Mouse (Mus musculus): ENCODE data around the gene Snx20. TPM values are rescaled to one million over a fixed set of nuclear protein-coding genes. Genes with fewer than 3 reads are reported as not detected.

Gene Snx20
- 2.3 and 2.9 TPM in 2 replicates for polyA plus RNA-seq (2015; fragmentation: Nextera tagmentation; extraction: Ambion mirVana)

DNA sequence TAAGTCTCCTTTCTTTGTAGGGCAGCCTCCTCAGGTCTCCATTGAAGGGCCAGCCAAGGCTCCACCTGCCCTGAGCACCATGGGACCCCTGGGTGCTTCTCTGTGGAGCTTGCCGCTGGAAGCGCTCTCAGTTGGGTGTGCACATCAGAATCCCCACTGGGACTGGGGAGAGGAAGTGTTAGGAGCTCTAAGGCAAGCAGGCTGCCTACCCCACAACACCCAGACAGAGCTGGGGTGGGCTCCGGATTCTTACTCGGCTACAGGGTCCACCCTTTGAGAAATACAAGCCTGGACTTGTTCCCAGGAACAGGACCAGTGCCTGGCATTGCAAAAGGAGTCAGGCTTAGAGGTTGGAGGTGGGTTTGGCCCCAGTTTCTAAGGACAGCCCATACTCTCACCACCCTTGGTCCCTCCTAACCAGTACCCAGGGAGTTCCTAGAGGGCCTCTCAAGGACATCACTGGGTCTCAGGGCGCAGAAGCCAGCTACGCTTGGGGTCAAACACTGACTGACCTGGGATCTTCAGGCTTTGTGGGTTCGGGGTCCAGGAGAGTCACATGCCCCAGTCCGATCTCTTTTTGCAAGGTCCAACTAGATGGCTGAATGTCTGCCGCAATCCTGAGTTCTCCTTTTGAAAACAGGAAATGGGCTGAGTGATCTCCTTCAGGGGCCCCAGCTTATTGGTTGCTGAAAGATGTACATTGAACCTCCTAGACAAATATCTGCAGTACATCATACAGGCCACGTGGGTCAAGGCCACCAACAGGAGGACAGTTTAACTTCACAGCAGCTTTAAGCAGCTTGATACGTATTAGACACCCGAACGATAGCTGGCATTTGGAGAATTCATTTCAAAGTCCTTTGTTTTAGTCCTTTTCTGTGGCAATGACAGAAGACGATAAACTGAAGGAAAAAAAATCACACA is at the start of gene Snx20:
Gene Snx20, minus strand, starts transcription at position 655 of the 924 bp plus-strand sequence.
- ATAC-seq (replicated peaks; ENCODE audit: insufficient number of reproducible peaks, insufficient read depth, low FRiP score, low read depth) = no peak
- H3K9ac ChIP-seq = no peak within 1 kb of the TSS
- 0 out of 2 replicates have a peak within 1 kb of the TSS, but pooled peaks have one; percentile 23 for H3K27ac ChIP-seq
- no peaks in the 10 kb centered on the region for H3K27me3 ChIP-seq
- H3K36me3 ChIP-seq = no peaks in the 10 kb centered on the region
- H3K4me3 ChIP-seq = peak within 1 kb of the TSS; percentile 33
- H3K9me3 ChIP-seq (replicated peaks) = no peaks in the 10 kb centered on the region
- 69% methylated on average over 14 of the region's 14 CpGs for WGBS
- H3K4me1 ChIP-seq (replicated peaks) = 0 out of 2 replicates have a peak, but pooled peaks cover 4% of the 10 kb centered on the region
- peak within 1 kb of the TSS; percentile 10; the same call in 1 of the 2 replicates for H3K4me2 ChIP-seq

DNA sequence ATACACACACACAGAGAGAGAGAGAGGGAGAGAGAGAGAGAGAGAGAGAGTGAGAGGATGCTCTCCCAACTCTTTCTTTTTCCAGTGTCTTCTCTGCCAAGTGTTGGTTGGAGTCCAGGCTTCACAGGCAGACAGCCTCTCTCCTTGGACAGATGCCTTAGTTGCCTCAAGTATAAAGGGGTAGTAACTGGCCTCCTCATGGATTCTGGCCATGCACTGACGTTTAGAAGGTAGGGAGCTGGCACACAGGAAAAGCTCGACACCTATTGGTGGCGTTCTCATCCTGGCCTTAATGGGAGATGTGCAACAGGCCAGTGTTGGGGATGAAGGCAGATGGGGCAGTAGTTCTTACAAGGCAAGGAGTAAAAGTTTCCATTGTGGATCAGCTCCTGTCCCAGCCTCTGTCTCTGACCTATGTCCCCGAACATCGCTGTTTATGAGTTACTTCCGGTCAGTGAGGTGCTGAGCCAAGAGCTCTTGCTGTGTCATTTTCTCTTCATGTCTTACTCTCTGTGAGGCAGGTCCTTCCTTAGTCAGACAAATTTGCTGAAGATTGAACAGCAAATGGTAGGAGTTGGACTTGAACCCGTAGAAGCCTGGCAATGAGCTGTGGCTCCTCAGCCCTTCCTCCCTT is 47.8 kb upstream of the Snx20 start:
- no peak overlapping the region for H3K27ac ChIP-seq
- peaks cover 4% of the 10 kb centered on the region; the same call in 1 of the 2 replicates for H3K4me1 ChIP-seq (replicated peaks)
- H3K9me3 ChIP-seq (replicated peaks) = no peaks in the 10 kb centered on the region
- H3K36me3 ChIP-seq = no peaks in the 10 kb centered on the region
- WGBS = 75% methylated on average over 7 of the region's 7 CpGs
- no peak overlapping the region for H3K9ac ChIP-seq
- no peak for ATAC-seq (replicated peaks; ENCODE audit: insufficient number of reproducible peaks, insufficient read depth, low FRiP score, low read depth)
- H3K27me3 ChIP-seq = no peaks in the 10 kb centered on the region
- no peak overlapping the region for H3K4me2 ChIP-seq
- H3K4me3 ChIP-seq = no peak overlapping the region

GRCm38 (mm10) chr8:88681046-88681445 is 45.1 kb upstream of the Snx20 start:
- Histone ChIP-seq H3K4me3 (no peak overlapping the region), H3K4me2 (no peak overlapping the region), H3K27ac (no peak overlapping the region), H3K36me3 (no peaks in the 10 kb centered on the region), H3K9ac (no peak overlapping the region), H3K27me3 (no peaks in the 10 kb centered on the region), H3K4me1 (replicated peaks) (no peaks in the 10 kb centered on the region; the same call in 1 of the 2 replicates), H3K9me3 (replicated peaks) (no peaks in the 10 kb centered on the region)
- no peak for ATAC-seq (replicated peaks; ENCODE audit: insufficient number of reproducible peaks, insufficient read depth, low FRiP score, low read depth)
- 82% methylated on average over 8 of the region's 8 CpGs for WGBS

GRCm38 (mm10) chr8:88680566-88680965 is 44.6 kb upstream of the Snx20 start:
- Histone ChIP-seq H3K27me3 (no peaks in the 10 kb centered on the region), H3K27ac (no peak overlapping the region), H3K4me3 (no peak overlapping the region), H3K9me3 (replicated peaks) (no peaks in the 10 kb centered on the region), H3K4me2 (no peak overlapping the region), H3K9ac (no peak overlapping the region), H3K4me1 (replicated peaks) (no peaks in the 10 kb centered on the region; the same call in 1 of the 2 replicates), H3K36me3 (no peaks in the 10 kb centered on the region)
- ATAC-seq (replicated peaks; ENCODE audit: insufficient number of reproducible peaks, insufficient read depth, low FRiP score, low read depth) = no peak
- 86% methylated on average over 2 of the region's 2 CpGs for WGBS

GRCm38 (mm10) chr8:88677071-88677470 is 41.1 kb upstream of the Snx20 start:
- H3K36me3 ChIP-seq = no peaks in the 10 kb centered on the region
- H3K9me3 ChIP-seq (replicated peaks) = no peaks in the 10 kb centered on the region
- H3K27ac ChIP-seq = no peak overlapping the region
- WGBS = 81% methylated on average over 8 of the region's 8 CpGs
- no peaks in the 10 kb centered on the region for H3K4me1 ChIP-seq (replicated peaks)
- no peak overlapping the region for H3K9ac ChIP-seq
- no peak for ATAC-seq (replicated peaks; ENCODE audit: insufficient number of reproducible peaks, insufficient read depth, low FRiP score, low read depth)
- H3K4me2 ChIP-seq = no peak overlapping the region
- H3K27me3 ChIP-seq = no peaks in the 10 kb centered on the region
- H3K4me3 ChIP-seq = no peak overlapping the region

DNA sequence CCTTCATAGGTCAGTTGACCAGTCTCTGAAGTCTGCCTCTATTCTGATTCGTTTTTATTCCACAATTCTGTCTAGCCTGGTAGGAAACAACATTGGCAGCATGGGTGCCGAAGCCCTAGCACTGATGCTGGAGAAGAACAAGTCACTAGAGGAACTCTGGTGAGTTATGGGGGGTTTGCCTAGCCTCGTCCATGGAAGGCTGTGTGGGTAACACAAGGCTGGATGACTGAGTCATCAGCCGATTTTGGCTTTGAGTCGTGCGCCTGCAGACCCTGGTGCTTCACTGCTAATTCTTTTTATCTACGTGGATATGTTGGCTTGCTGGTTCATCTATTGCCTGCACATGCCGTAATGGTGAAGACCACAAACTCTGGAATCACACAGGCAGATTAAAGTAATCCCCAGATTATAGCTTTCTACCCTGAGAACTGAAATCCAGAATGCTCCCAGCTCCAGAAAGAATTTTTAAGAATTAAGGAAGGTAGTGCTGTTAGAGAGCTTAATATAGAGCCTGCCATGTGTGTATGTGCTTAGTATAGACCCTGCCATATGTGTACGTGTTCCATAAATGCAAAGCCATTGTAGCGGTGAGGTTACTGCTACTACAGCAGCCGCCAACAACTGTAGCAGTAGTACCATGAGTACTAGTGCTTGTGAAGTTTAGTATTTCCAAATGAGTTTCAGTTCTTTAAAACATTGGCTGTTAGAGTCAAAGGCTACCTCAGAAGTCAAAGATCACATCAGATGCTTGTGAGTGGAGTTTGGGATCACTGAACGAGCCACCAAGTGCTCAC is 39.6 kb upstream of the Snx20 start:
- Histone ChIP-seq H3K27me3 (no peaks in the 10 kb centered on the region), H3K36me3 (no peaks in the 10 kb centered on the region), H3K9me3 (replicated peaks) (no peaks in the 10 kb centered on the region), H3K4me2 (no peak overlapping the region), H3K4me1 (replicated peaks) (no peaks in the 10 kb centered on the region), H3K4me3 (no peak overlapping the region), H3K27ac (no peak overlapping the region), H3K9ac (no peak overlapping the region)
- no peak for ATAC-seq (replicated peaks; ENCODE audit: insufficient number of reproducible peaks, insufficient read depth, low FRiP score, low read depth)
- WGBS = 80% methylated on average over 12 of the region's 12 CpGs

DNA sequence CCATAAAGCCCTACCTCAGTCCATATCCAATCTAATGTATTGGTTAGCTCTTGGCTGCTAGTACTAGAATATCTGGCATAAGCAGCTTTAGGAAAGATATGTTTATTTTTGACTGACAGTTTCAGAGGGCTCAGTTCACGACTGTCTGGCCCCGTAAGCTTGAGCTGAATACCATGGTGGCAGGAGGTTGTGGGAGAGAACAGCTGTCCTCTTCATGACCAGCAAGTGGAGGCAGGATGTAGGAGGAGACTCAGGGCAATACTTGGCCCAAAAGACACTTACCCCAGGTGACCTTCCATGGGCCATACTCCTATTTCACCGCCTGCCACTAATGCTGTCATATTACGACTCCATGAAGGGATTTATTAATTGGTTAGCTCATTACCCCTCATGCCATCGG is 37.9 kb upstream of the Snx20 start:
- Histone ChIP-seq H3K36me3 (no peaks in the 10 kb centered on the region), H3K27me3 (no peaks in the 10 kb centered on the region), H3K27ac (no peak overlapping the region), H3K9ac (no peak overlapping the region), H3K4me2 (no peak overlapping the region), H3K4me3 (no peak overlapping the region), H3K9me3 (replicated peaks) (no peaks in the 10 kb centered on the region), H3K4me1 (replicated peaks) (no peaks in the 10 kb centered on the region)
- no peak for ATAC-seq (replicated peaks; ENCODE audit: insufficient number of reproducible peaks, insufficient read depth, low FRiP score, low read depth)
- 78% methylated on average over 5 of the region's 5 CpGs for WGBS

- Histone ChIP-seq H3K4me2 (no peak overlapping the region), H3K36me3 (no peaks in the 10 kb centered on the region), H3K27ac (no peak overlapping the region), H3K27me3 (no peaks in the 10 kb centered on the region), H3K4me1 (replicated peaks) (no peaks in the 10 kb centered on the region), H3K9ac (no peak overlapping the region), H3K9me3 (replicated peaks) (no peaks in the 10 kb centered on the region), H3K4me3 (no peak overlapping the region)
- WGBS = 76% methylated on average over 10 of the region's 10 CpGs
- ATAC-seq (replicated peaks; ENCODE audit: insufficient number of reproducible peaks, insufficient read depth, low FRiP score, low read depth) = no peak
Observed at GRCm38 (mm10) chr8:88671575-88671974, 35.6 kb upstream of the Snx20 start.

GRCm38 (mm10) chr8:88670782-88671181 is 34.9 kb upstream of the Snx20 start:
- H3K36me3 ChIP-seq = no peaks in the 10 kb centered on the region
- H3K9me3 ChIP-seq (replicated peaks) = no peaks in the 10 kb centered on the region
- no peak for ATAC-seq (replicated peaks; ENCODE audit: insufficient number of reproducible peaks, insufficient read depth, low FRiP score, low read depth)
- no peak overlapping the region for H3K27ac ChIP-seq
- H3K4me3 ChIP-seq = no peak overlapping the region
- no peaks in the 10 kb centered on the region for H3K27me3 ChIP-seq
- H3K4me2 ChIP-seq = no peak overlapping the region
- no peak overlapping the region for H3K9ac ChIP-seq
- no peaks in the 10 kb centered on the region for H3K4me1 ChIP-seq (replicated peaks)
- WGBS = 77% methylated on average over 6 of the region's 6 CpGs

GRCm38 (mm10) chr8:88668400-88669086 is 32.6 kb upstream of the Snx20 start:
- no peaks in the 10 kb centered on the region for H3K9me3 ChIP-seq (replicated peaks)
- H3K27ac ChIP-seq = no peak overlapping the region
- H3K27me3 ChIP-seq = peaks cover 10% of the 10 kb centered on the region; the same call in 1 of the 2 replicates
- no peak overlapping the region for H3K4me2 ChIP-seq
- no peak overlapping the region for H3K9ac ChIP-seq
- 64% methylated on average over 14 of the region's 14 CpGs for WGBS
- no peak for ATAC-seq (replicated peaks; ENCODE audit: insufficient number of reproducible peaks, insufficient read depth, low FRiP score, low read depth)
- H3K36me3 ChIP-seq = no peaks in the 10 kb centered on the region
- H3K4me1 ChIP-seq (replicated peaks) = 0 out of 2 replicates have a peak, but pooled peaks cover 4% of the 10 kb centered on the region
- no peak overlapping the region for H3K4me3 ChIP-seq

Data from heart, embryonic 15.5 days (tissue).